Mouse (Mus musculus): ENCODE results near the gene Adk.
A peak's percentile ranks its signal among the peaks of the same experiment; 100 is the strongest.
"Not testable (repeated sequence)": the region's sequence is repeated elsewhere in the genome, so short reads cannot be mapped to it uniquely, and the experiment has no call there.

Adk gene

DNA sequence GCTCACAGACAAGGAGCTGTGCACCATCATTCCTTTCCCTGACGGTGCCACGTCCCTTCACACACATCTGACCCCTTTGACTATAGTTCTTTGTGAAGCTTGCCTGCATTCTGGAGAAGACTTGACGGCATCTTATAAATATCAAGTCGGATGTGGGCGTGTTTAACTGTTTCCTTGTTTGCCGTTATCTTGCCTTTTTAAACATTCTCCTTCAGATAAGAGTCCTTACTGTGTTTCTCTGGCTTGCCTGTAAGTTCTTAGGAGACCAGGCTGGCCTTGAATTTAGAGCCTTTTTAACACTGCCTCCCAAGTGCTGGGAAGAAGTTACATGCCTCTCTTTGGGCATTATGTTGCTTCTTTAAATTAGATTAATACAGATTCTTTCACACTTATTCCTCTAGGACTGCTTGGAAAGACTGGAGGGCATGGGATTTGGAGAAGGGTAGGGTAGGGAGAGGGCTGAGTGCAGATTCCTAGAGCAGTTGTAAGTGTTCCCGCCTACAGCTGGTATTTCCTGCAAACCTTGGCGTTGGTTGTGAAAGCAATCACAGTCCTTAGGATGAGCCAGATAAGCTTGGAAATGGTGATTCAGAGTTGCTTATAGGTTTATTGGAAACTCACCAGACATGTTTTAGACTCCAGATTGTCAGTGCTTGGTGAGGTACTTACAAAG, 13.3 kb downstream of the Adk start:
- no peak for DNase-seq

GRCm38 (mm10) chr14:21069594-21069993, 17.2 kb downstream of the Adk start:
- peak; percentile 25 for DNase-seq

GRCm38 (mm10) chr14:21073981-21074380, 21.6 kb downstream of the Adk start:
- DNase-seq: peak; percentile 45

- DNase-seq: peak; percentile 66
These were observed 22.3 kb downstream of the Adk start for GRCm38 (mm10) chr14:21074398-21075320.

DNA sequence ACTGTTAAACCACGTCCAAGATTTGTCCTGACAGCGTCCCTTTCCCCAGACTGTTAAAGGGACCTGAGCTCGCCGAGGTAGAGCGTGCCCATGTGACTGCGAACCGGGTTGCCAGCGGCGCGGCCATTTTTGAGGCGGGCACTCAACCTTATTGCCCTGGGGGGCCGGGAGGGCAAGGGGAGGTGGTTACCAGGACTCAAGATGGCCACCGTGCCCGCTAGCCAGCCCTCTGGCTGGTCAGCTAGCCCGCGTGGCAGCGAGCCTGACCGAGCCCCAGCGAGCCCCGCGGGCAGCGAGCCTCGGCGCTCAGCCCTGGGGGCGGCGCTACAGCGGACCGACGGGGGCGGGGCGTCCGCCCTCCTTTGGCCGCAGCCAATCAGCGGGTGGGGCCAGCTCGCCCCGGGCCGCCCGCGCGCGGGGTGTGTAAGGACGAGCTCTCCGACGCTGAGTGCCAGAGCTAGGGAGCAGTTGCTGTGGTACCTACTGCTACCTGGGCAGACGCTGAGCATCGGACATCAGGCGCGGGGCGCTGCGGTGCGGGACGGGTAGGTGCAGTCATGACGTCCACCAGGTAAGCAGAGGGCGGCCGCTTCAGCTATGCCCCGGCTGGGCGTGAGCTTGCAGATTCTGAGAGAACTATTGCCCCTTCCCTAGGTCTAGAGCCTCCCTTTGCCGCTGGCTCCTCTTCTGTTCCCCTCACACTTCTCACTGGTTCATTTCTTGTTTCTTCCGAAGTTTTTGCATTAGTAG, 23.6 kb downstream of the Adk start:
- DNase-seq: peak; percentile 96

GRCm38 (mm10) chr14:21076501-21077194, 24.3 kb downstream of the Adk start:
- DNase-seq: no peak

- peak; percentile 67 for DNase-seq
These were observed 25.6 kb downstream of the Adk start for GRCm38 (mm10) chr14:21077939-21078338.

DNA sequence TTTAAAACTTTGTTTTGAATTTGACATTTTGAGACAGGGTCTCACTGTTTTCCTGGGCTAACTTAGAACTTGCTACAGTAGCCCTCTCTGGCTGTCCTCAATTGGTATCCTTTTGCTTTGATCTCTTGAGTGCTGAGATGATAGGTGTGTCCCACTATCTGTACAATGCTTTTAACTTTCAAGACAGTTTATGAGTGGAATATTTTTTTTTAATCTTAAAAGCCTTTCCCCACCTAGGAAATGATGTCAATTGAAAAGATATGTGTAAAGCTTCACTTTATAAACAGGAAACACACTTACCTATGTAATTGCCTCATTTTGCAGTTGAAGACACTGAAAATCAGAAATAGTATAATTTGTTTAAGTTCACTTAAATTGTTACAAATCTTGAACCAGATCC, 26.1 kb downstream of the Adk start:
- no peak for DNase-seq

GRCm38 (mm10) chr14:21082823-21083222, 30.4 kb downstream of the Adk start:
- no peak for DNase-seq

DNA sequence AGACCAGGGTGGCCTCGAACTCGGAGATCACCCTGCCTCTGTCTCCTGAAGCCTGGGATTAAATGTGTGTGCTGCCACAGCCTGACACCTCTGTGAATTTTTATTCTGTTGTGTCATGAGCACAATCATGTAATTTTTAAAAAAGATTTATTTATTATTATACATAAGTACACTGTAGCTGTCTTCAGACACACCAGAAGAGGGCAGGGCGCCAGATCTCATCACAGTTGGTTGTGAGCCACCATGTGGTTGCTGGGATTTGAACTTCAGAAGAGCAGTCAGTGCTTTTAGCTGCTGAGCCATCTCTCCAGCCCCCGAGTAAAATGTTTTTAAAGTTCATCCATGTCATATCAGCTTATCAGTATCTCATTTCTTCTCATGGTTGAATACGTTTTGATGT, 33.3 kb downstream of the Adk start:
- DNase-seq: no peak

DNA sequence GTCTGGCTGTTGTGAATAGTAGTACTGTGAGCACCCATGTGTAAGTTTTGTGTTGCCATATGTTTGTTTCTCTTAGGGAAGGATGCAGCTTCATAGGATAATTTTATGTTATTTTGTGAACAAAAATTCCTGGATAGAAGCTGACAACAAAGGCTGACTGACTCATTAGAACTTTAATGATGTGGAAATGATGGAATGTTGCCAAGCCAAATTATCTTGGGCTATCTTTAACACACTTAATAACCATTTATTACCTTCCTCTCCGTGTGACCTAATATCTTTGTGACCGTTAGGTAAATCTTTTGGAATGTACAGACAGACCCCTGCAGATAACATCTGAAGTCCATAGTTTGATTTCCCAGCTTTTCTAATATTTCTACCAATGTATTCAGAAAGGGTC, 33.7 kb downstream of the Adk start:
- DNase-seq: no peak

DNA sequence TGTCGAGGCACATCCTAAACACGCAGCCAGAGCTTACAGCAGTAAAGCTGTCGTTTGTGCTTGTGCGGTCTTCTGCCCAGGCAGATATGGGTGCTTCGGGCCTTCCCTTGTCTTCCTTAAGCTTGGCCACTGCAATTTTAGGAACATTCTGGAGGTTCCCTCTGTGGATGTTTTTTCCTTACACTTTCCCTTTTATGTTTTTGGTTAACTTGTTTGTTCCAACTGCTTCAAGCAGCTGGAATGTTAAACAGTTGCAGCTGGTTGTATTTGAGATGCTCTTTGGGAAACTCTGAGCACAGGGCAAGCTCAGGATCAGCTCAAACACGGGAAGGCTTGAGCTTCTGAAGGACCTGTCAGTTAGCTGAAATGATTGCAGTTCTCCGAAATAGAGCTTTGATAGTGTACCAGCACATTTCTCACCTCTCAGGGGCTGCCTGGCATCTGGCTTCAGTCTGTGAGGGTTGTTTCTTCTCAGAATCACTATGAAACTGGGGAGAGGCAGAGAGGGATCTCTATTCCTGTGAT, 34.5 kb downstream of the Adk start:
- DNase-seq: no peak

GRCm38 (mm10) chr14:21087390-21088060, 35.2 kb downstream of the Adk start:
- no peak for DNase-seq

- DNase-seq: no peak
These were observed 36.4 kb downstream of the Adk start for GRCm38 (mm10) chr14:21088731-21089130.

DNA sequence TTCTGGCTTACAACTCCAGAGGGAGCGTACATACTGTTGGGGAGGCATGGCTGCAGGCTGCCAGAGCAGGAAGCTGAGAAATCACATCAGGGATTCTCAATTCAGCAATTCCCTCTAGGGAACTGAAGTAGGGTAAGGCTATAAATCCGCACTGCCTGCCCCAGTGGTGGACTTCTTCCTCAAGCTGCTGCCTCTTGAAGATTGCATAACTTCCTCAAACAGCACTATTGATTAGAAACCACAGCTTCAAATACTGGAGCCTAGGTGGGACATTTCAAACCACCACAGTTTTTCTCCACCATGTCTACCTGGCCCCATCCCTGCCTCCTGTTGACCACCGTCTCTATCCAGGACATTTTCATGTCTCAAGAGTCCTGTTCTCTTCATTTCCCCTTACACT, 38.0 kb downstream of the Adk start:
- DNase-seq: no peak

DNA sequence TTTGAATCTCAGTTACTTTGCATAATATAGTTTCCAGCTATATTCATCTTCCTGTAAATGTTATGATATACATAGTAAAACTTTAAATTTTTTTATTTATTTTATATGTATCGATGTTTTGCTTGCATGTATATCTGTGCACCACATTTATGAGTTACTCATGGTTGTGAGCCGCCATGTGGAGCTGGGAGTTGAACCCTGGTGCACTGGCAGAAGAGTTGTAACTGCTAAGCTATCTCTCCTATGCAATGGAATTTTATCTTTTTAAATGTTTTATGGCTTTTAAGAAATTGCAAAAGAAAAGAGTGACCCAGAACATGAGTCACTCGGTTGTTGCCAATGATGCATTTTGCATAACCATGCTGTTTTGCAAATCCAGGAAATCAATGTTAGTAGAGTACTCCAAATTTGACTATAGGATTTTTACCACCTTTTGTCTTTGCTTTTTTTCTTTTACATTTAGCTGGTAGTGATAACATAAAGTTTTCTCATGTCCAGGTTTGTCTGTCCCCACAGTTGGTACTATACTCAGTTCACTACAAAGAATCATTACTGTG, 38.6 kb downstream of the Adk start:
- DNase-seq: no peak

- DNase-seq: not testable (repeated sequence)
These were observed 41.8 kb downstream of the Adk start for GRCm38 (mm10) chr14:21094161-21094560.

DNA sequence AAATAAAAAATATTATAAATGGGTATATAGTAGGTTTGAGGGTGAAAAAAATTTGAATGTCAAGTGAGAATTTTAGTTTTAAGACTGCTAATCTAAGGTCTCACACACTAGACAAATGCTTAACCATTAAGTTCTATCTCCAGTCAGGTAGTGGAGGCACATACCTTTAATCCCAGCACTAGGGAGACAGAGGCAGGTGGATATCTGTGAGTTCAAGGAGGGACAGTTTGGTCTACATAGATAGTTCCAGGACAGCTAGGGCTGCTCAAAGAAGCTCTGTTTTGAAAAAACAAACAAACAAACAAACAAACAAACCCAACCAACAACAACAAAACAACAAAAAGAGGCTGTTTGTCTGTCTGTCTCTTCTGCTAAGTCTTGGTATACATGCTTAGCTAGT, 43.9 kb downstream of the Adk start:
- no peak for DNase-seq

- peak; percentile 34 for DNase-seq
These were observed 44.3 kb downstream of the Adk start for GRCm38 (mm10) chr14:21096689-21097088.

- no peak for DNase-seq
These were observed 47.0 kb downstream of the Adk start for GRCm38 (mm10) chr14:21099371-21099770.

DNA sequence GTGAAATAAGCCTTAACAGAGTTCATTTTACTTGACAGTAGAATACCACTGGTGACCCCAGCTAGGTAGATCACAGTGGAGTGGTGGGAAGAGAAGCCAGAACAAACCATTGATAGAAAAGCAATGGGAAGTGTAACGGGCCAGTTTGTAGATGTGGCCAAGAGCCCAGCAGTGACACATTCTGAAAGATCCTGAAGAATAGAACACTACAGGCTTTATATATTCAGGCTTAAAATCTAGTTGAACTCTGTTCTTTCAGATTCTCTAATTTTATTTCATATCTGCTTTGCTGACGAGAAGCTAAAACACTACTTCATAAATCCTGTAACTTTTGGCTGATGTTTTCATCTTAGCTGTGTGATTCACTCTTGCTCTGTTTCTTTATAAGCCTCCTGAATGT, 48.5 kb downstream of the Adk start:
- no peak for DNase-seq

DNA sequence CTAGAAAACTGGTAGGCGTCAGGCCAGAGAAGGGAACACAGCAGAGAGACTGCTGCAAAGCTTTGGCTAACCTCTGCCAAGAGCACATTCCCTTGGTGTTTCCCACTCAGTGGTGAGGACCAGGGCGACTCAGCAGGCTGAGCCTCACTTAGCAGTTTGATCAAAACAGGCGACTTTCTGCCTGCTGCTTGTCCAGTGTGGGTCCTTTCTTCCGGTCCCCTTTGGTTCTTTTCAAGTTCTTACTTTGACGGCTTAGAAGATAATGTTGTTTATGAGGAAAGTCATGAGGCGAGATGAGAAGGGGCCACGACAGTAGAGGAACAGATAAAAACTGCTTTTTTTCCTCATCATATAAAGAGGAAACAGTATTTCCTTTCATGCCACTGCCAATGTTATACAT, 49.2 kb downstream of the Adk start:
- no peak for DNase-seq

Measured in liver (tissue).